Mouse (Mus musculus): ENCODE measurements around the gene Cdkn1a. TPM values are rescaled to one million over a fixed set of nuclear protein-coding genes. Genes with fewer than 3 reads are reported as not detected.

Gene Cdkn1a
- polyA plus RNA-seq, 1 experiment, result 91.5 TPM

DNA sequence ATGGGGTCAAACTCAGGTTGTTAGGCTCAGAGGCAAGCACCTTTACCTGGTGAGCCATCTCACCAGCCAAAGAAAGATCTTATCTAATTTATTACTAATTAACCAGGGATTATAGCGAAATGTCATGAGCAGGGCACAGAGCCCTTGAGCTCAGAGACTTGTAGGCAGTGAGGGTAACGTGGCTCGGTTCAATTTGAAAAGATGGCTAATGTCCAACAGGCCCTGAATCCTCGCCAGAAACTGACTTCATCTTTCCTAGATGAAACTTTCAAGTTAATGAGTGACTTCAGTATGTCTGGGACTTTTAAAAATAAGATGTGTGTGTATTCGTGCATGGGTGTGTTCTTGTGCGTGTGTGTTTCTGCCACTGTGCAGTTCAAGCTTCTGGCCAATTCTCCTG, 32.0 kb downstream of the Cdkn1a start:
- Histone ChIP-seq H3K4me3 (replicated peaks; ENCODE audit: extremely low read depth, low read depth, low read length) (no peak overlapping the region), H3K4me1 (ENCODE audit: control insufficient read depth, insufficient read depth, low read length) (peaks cover 5% of the 10 kb centered on the region)
- TF ChIP-seq POLR2A (IDR thresholded peaks at IDR 0.05; ENCODE audit: borderline replicate concordance, extremely low read depth, low read depth, low read length) (no peak), CTCF (IDR thresholded peaks at IDR 0.05; ENCODE audit: insufficient read depth, low read length) (no peak)
- no peak for DNase-seq
- WGBS, result 22% methylated on average over 6 of the region's 6 CpGs

DNA sequence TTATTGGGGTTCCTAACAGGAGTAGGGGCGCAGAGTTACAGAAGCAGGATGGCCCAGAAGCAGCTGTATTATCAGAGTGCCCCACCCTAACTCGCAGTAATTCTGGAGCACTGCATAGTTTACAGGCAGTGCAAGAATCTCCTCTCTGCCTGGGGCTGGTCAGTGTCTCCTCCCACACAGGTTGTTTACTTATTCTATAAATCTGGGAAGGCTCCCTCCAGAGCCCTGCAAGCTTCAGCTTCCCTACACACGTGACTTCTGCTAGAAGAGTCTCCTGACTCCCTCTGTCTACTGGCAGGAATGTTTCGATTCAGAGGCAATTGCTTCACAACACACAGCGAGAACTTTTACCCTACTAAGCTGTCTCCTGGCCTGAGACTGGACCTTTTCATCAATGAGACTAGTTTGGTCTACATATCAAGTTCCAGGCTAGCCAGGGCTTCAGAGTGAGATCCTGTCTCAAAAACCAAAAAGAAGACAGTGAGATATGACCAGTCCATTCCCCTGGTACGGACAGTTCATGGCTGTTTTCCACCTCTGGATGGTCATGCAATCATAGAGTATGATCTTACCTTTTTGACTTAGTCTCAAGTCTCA, 32.9 kb downstream of the Cdkn1a start:
- Histone ChIP-seq H3K4me1 (ENCODE audit: control insufficient read depth, insufficient read depth, low read length) (peaks cover 5% of the 10 kb centered on the region), H3K4me3 (replicated peaks; ENCODE audit: extremely low read depth, low read depth, low read length) (no peak overlapping the region)
- DNase-seq, result no peak
- TF ChIP-seq CTCF (IDR thresholded peaks at IDR 0.05; ENCODE audit: insufficient read depth, low read length) (no peak), POLR2A (IDR thresholded peaks at IDR 0.05; ENCODE audit: borderline replicate concordance, extremely low read depth, low read depth, low read length) (no peak)
- 38% methylated on average over 6 of the region's 6 CpGs for WGBS

DNA sequence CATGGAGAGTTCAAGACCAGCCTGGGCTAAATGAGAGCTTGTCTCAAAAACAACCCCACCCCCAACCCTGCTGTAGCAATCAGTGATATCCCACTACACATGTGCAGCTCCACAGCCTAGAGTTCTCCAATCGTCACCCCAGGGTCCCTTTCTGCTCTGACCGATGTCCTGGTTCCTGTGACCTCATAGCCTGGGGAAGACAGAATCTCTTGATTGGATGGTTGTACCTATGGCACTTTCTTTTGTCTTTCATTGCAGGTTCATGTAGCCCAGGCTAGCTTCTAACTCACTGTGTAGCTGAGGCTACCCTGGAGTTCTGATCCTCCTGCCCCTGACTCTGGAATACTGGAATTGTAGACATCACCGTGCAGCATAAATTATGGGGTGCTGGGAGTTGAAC, 35.8 kb downstream of the Cdkn1a start:
- H3K4me1 ChIP-seq (ENCODE audit: control insufficient read depth, insufficient read depth, low read length), result peaks cover 5% of the 10 kb centered on the region; the same call in 1 of the 2 replicates
- no peak overlapping the region for H3K4me3 ChIP-seq (replicated peaks; ENCODE audit: extremely low read depth, low read depth, low read length)
- TF ChIP-seq CTCF (IDR thresholded peaks at IDR 0.05; ENCODE audit: insufficient read depth, low read length), result no peak
- TF ChIP-seq POLR2A (IDR thresholded peaks at IDR 0.05; ENCODE audit: borderline replicate concordance, extremely low read depth, low read depth, low read length), result no peak
- no peak for DNase-seq
- WGBS, result 91% methylated on average over 3 of the region's 3 CpGs

DNA sequence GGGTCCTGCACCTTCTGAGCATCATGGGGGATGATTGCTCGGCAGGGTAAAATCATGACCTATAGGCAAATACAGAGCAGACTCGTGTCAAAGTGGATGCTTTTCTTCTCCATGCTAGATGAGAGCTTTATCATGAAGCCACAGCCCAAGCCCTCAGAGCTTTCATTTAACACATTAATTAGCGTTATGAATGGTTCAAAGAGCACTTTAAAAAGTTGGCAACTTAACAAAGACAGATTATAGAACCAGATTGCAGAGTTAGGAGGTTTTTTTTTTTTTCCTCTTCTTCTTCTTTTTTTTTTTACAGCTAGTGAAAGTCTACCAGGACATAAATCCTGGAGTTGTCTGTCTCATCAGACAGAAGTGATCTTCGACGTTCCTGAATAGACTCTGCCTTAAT, 38.6 kb downstream of the Cdkn1a start:
- WGBS, result 65% methylated on average over 5 of the region's 5 CpGs
- H3K4me3 ChIP-seq (replicated peaks; ENCODE audit: extremely low read depth, low read depth, low read length), result no peak overlapping the region
- no peak for TF ChIP-seq CTCF (IDR thresholded peaks at IDR 0.05; ENCODE audit: insufficient read depth, low read length)
- TF ChIP-seq POLR2A (IDR thresholded peaks at IDR 0.05; ENCODE audit: borderline replicate concordance, extremely low read depth, low read depth, low read length), result no peak
- no peaks in the 10 kb centered on the region for H3K4me1 ChIP-seq (ENCODE audit: control insufficient read depth, insufficient read depth, low read length)
- no peak for DNase-seq

DNA sequence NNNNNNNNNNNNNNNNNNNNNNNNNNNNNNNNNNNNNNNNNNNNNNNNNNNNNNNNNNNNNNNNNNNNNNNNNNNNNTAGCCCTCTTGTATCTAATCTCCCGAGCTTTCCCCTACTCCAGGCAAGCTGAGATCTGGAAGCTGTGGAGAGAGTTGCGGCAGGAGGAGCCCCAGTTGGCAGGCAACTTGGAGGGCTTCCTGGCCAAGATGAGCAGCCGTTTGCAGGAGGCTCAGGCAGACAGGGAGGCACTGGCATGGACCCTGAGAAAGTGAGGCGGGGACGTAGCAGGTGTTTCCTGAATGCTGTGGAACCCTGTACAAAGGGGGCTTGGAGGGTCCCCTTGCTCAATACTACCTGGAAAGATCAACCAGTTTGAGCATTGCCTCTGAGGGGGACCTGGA, 44.3 kb downstream of the Cdkn1a start:
- Histone ChIP-seq H3K4me3 (replicated peaks; ENCODE audit: extremely low read depth, low read depth, low read length) (no peak overlapping the region), H3K4me1 (ENCODE audit: control insufficient read depth, insufficient read depth, low read length) (no peaks in the 10 kb centered on the region)
- TF ChIP-seq POLR2A (IDR thresholded peaks at IDR 0.05; ENCODE audit: borderline replicate concordance, extremely low read depth, low read depth, low read length), result no peak
- TF ChIP-seq CTCF (IDR thresholded peaks at IDR 0.05; ENCODE audit: insufficient read depth, low read length), result no peak
- no peak for DNase-seq
- WGBS, result 48% methylated on average over 5 of the region's 5 CpGs

DNA sequence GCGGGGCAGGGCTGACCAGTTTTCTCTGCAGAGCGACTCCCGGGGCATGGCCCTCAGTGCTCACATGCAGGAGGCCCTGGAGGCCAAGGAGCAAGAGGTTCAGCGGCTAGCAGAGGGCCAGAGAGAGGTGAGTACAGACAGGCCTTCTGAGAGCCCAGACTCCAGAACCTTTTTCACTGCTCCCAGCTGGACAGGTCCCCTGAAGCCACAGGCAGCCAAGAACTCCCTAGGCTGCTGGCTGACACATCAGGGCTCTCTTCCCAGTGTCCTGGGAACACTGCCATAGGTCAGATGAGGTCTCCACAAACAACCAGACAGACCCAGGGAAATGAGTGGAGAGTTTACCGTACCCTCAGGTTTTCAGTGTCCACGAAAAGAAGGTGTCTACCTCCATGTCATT, 45.5 kb downstream of the Cdkn1a start:
- Histone ChIP-seq H3K4me3 (replicated peaks; ENCODE audit: extremely low read depth, low read depth, low read length) (no peak overlapping the region), H3K4me1 (ENCODE audit: control insufficient read depth, insufficient read depth, low read length) (no peaks in the 10 kb centered on the region)
- peak; percentile 37 for DNase-seq
- 46% methylated on average over 6 of the region's 6 CpGs for WGBS
- TF ChIP-seq CTCF (IDR thresholded peaks at IDR 0.05; ENCODE audit: insufficient read depth, low read length) (no peak), POLR2A (IDR thresholded peaks at IDR 0.05; ENCODE audit: borderline replicate concordance, extremely low read depth, low read depth, low read length) (no peak)

DNA sequence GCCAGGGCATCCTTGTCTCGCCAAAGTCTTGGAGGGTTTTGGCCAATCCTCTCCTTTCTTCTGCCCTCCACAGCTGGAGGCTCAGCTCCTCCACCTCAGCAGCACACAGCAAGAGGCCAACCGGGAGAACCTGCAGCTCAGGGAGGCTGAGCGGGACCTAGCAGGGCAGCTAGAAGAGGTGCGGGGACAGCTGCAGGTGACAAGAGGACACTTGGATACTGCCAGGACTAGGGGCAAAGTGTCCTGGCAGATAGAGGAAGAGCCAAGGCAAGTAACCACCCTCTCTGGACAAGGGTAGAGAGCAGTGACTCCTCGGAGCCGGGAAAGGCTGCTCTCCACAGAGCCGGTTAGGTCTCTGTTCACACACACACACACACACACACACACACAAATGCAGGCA, 47.1 kb downstream of the Cdkn1a start:
- WGBS, result 86% methylated on average over 7 of the region's 7 CpGs
- TF ChIP-seq POLR2A (IDR thresholded peaks at IDR 0.05; ENCODE audit: borderline replicate concordance, extremely low read depth, low read depth, low read length) (no peak), CTCF (IDR thresholded peaks at IDR 0.05; ENCODE audit: insufficient read depth, low read length) (no peak)
- no peak overlapping the region for H3K4me3 ChIP-seq (replicated peaks; ENCODE audit: extremely low read depth, low read depth, low read length)
- no peak for DNase-seq
- no peaks in the 10 kb centered on the region for H3K4me1 ChIP-seq (ENCODE audit: control insufficient read depth, insufficient read depth, low read length)

DNA sequence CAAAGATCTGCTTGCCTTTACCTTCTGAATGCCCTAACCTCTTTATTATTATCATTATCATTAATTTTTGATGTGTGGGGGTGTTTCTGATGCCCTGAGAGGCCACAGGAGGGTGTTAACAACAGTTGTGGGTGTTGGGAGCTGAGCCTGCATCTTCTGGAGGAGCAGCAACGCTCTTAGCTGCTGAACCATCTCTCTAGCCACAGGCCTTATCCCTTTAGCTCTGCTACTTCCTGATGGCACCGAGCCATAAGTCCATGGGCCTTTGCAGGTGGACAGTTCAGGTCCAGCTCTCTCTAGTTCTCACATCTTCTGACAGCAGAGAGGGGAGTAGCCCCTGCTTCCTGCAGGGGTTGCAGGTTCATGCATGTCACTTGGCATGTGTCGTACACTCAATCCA, 50.8 kb downstream of the Cdkn1a start:
- TF ChIP-seq POLR2A (IDR thresholded peaks at IDR 0.05; ENCODE audit: borderline replicate concordance, extremely low read depth, low read depth, low read length), result no peak
- TF ChIP-seq CTCF (IDR thresholded peaks at IDR 0.05; ENCODE audit: insufficient read depth, low read length), result no peak
- WGBS, result 90% methylated on average over 3 of the region's 3 CpGs
- no peak overlapping the region for H3K4me3 ChIP-seq (replicated peaks; ENCODE audit: extremely low read depth, low read depth, low read length)
- no peaks in the 10 kb centered on the region for H3K4me1 ChIP-seq (ENCODE audit: control insufficient read depth, insufficient read depth, low read length)
- no peak for DNase-seq

DNA sequence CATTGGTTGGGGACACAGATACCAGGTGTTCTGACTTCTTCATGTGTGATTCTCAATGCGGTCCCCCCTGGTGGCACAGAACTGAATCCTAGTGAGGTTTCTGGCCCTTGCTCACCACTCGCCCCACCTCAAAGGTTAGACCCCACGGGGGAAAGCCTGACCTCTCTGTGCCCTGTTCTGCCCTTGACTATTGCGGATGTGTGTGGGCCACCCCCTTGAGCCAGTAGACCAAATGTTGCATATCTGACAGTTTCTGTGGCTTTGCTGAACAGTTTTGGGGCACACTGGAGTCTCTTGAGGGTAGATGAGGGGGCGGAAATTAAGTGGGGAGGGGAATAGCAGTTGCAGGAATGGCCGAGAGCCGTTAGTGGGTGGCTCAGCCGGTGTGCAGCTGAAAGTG, 52.5 kb downstream of the Cdkn1a start:
- H3K4me3 ChIP-seq (replicated peaks; ENCODE audit: extremely low read depth, low read depth, low read length), result no peak overlapping the region
- no peak for TF ChIP-seq CTCF (IDR thresholded peaks at IDR 0.05; ENCODE audit: insufficient read depth, low read length)
- TF ChIP-seq POLR2A (IDR thresholded peaks at IDR 0.05; ENCODE audit: borderline replicate concordance, extremely low read depth, low read depth, low read length), result no peak
- WGBS, result 72% methylated on average over 8 of the region's 8 CpGs
- no peak for DNase-seq
- H3K4me1 ChIP-seq (ENCODE audit: control insufficient read depth, insufficient read depth, low read length), result no peaks in the 10 kb centered on the region

DNA sequence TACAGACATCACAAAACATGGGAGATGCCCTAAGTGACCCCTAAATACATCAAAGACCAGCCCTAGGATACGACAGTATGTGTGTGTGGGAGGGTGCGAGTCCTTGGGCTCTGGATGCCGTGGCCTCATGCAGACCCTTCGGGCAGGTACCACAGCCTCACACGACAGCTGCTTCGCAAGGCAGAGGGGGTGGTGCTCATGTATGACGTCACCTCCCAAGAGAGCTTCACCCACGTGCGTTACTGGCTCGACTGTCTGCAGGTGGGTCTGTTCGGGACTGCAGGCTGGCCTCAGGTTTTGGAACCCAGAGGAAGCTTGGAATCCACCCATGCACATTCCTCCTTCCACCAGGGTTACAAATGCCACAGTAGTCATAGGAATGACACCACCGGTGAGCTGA, 54.3 kb downstream of the Cdkn1a start:
- no peak overlapping the region for H3K4me3 ChIP-seq (replicated peaks; ENCODE audit: extremely low read depth, low read depth, low read length)
- DNase-seq, result no peak
- TF ChIP-seq POLR2A (IDR thresholded peaks at IDR 0.05; ENCODE audit: borderline replicate concordance, extremely low read depth, low read depth, low read length) (no peak), CTCF (IDR thresholded peaks at IDR 0.05; ENCODE audit: insufficient read depth, low read length) (no peak)
- 81% methylated on average over 12 of the region's 12 CpGs for WGBS
- no peaks in the 10 kb centered on the region for H3K4me1 ChIP-seq (ENCODE audit: control insufficient read depth, insufficient read depth, low read length)
